Mouse (Mus musculus): ENCODE results near the gene Agbl1.
"Not testable (repeated sequence)": the region's sequence is repeated elsewhere in the genome, so short reads cannot be mapped to it uniquely, and the experiment has no call there.

The Agbl1 gene

DNA sequence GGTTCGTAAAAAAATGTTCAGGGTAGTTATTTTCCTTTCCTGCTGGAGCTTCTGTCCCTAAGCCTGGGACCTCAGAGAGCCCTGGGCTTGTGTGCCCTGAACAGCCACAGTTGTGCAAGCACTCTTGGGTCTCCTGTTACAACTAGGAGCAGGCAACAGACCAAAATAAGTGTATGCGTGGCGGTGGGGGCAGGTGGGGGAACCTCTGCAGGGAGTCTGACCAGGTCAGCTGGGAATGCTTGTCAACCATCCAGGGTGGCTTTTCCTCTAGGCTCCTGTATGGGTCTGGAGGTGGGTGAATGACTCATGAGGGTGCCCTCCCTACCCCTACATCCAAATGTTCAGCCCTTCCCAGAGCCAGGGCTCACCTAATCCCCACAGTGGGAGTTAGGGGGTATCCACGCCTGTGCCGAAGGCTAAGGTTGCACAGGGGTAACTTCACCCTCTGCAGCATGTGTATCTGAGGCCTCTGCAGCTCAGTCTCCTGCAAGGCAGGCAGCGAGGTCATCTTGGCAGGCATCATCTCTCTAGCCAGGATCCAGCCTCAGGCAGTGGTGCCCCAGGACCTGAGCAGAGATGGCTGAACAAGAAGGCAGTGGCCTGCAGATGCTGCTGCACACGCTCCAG lies at the start of gene Agbl1:
TSS of gene Agbl1 (plus strand) at position 577 of the 627 bp plus-strand sequence.
- DNase-seq (ENCODE audit: low read depth, low spot score): no peak

DNA sequence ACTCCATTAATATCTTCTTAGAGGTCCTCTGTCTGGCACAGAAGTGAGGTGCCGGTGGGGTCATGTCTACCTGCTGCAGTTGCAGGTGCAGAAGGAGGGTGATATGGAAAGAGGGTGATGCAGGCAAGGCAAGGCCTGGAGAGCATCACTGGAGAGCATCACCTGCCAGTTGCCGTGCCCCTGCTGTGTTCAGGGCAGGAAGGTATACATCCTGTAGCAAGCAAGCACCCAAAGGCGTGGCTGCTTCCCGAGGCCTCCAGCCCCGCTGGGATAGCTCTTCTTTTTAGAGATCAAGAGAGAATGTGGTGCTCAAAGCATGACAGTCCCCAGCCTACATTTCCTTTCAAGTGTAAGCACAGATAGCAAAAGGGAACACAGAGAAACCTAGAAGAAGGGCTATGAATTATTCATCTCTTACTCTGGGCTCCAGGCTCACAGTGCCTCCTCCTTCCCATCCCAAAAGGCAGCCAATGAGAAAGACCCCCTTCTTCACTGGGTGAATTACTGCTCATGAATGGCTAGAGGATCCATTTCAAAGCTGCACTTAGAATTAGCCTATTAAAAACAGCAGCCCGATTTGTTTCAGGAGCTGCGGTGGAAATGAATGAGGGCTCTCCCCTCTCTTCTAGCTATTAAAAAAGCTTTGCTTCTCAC lies 44.6 kb upstream of the Agbl1 start:
- no peak for DNase-seq (ENCODE audit: low read depth, low spot score)

GRCm38 (mm10) chr7:76185681-76186121 lies 44.0 kb upstream of the Agbl1 start:
- no peak for DNase-seq (ENCODE audit: low read depth, low spot score)

DNA sequence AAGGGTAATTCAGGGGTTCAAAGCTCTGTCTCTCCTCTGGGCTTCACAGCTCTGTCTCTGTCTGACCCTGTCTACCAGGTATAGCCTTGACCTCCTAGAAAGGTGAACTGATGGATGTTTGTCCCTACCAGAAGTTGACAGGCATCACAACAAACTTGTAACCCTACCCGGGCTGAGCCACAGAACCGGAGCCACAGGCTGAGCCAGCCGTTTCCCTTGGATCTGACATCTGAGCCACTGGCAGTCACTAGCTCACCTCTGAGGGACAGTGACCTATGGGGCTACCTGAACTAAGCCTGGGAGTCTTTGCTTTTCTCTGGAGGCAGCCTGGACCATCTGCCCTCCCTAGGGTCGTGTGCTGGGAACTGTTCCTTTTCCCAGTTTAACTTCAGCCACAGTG lies 11.1 kb upstream of the Agbl1 start:
- DNase-seq (ENCODE audit: low read depth, low spot score): no peak

- no peak for DNase-seq (ENCODE audit: low read depth, low spot score)
Observed at GRCm38 (mm10) chr7:76219797-76220469, 9.8 kb upstream of the Agbl1 start.

GRCm38 (mm10) chr7:76222691-76223090 lies 7.0 kb upstream of the Agbl1 start:
- DNase-seq (ENCODE audit: low read depth, low spot score): no peak

GRCm38 (mm10) chr7:76228881-76229280 lies 806 bp upstream of the Agbl1 start:
- no peak for DNase-seq (ENCODE audit: low read depth, low spot score)

- no peak for DNase-seq (ENCODE audit: low read depth, low spot score)
Observed at GRCm38 (mm10) chr7:76234321-76234720, 4.6 kb downstream of the Agbl1 start.

DNA sequence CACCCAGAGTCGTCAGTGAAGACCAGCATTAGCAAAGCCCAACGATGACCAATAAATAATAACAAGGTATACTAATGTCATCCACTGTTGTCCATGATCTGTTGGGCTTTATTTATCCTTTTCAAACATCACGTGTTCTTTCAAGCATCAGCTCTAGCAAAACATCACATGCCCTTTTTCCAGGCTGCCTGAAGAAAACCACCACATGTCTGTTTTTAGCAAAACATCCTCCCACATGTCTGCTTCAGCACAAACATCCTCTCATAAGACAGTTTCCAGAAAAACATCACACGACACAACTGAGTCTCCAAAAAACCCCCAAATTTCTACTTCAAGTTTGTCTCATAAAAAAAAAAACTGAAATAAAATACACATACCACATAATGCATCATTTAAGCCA lies 7.8 kb downstream of the Agbl1 start:
- no peak for DNase-seq (ENCODE audit: low read depth, low spot score)

GRCm38 (mm10) chr7:76244839-76245238 lies 15.2 kb downstream of the Agbl1 start:
- not testable (repeated sequence) for DNase-seq (ENCODE audit: low read depth, low spot score)

DNA sequence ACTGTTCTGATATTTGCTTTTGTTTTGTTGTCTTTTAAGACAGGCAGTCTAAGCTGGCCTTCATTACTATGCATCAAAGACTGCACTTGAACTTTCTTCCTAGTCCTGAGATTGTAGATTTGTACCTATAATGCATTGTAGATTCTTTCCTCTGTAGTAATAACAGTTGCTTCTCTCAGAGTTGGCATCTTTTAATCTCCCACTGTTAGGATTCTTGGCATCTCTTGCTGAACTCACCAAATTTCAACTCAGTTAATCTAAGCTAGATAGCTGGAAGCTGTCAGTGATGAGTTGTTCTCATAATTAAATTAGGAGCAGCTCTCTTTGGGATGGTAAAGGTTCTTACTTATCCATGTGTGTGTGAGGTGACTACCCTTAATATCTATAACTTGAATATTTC lies 45.4 kb downstream of the Agbl1 start:
- DNase-seq (ENCODE audit: low read depth, low spot score): no peak

GRCm38 (mm10) chr7:76282831-76283230 lies 53.1 kb downstream of the Agbl1 start:
- no peak for DNase-seq (ENCODE audit: low read depth, low spot score)

- DNase-seq (ENCODE audit: low read depth, low spot score): no peak
Observed at GRCm38 (mm10) chr7:76287531-76287930, 57.8 kb downstream of the Agbl1 start.

DNA sequence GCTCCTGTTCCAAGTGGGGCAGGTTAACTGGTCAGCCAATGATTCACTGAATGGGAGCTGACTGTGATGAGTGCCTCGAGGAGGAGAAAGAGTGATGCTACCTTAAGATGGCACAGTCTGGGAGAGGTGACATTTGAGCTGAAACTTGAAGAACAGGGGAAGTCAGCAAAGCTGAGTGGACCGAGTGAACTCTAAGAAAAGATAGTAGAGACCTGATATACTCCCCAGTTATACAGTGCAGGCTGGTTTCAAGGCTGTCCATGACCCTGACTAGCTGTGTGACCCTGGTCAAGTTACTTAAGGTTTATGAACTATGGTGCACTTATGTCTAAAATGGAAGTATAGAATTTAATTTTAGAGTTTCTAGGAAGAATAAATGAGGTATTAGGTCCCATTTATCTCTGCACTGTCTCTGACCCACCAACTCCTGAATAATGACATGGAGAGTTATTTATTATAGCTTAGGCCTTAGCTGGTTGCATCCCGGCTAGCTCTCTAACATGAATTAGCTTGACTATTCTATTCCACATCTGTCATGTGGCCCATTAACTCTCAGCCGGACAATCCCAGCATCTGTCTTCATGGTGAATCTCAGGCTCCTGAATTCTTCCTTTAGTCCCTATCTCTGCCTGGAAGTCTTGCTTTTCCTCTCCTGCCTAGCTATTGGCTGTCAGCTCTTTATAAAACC lies 92.3 kb downstream of the Agbl1 start:
- DNase-seq (ENCODE audit: low read depth, low spot score): no peak

- DNase-seq (ENCODE audit: low read depth, low spot score): no peak
Observed at GRCm38 (mm10) chr7:76326091-76326490, 96.4 kb downstream of the Agbl1 start.

- no peak for DNase-seq (ENCODE audit: low read depth, low spot score)
Observed at GRCm38 (mm10) chr7:76339308-76339707, 109.6 kb downstream of the Agbl1 start.

DNA sequence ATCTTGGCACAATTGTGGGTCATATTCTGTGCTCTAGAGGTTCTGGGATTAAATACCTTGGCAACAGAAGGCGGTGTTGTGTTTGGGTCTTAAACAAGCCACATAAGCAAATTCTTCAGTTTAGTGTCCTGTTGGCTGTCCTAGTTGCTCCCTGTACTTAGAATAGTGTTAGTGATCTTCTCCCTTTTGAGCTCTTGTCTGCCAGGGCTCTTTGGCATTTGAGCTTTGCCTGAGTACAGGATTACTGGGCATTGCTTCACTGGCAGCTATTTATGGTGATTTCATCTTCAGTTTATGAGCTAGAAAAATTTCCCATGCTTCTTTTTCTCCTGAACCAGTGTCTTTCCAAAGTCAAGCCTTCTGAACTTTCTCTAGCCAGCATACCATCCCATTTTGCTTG lies 111.9 kb downstream of the Agbl1 start:
- no peak for DNase-seq (ENCODE audit: low read depth, low spot score)

- DNase-seq (ENCODE audit: low read depth, low spot score): peak; percentile 19
Observed at GRCm38 (mm10) chr7:76353469-76353868, 123.8 kb downstream of the Agbl1 start.

DNA sequence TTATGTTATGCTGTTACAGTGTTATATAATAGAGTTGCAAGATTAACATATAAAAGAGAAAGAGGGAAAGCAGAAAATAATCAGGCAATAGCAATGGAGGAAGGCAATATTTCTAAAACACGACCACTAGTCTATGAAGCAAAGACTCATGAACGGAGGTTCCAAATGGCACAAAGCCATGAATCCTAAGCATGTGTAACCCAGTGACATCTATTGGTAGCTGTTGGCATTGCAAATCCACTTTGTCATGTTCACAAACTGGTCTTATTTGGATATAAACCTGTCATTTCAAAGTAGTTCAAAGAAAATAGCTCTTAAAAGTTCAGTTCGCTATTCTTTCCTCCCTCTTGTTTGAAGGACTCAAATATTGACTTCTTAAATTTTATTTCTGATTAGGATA lies 124.8 kb downstream of the Agbl1 start:
- DNase-seq (ENCODE audit: low read depth, low spot score): peak; percentile 32

GRCm38 (mm10) chr7:76371269-76371668 lies 141.6 kb downstream of the Agbl1 start:
- DNase-seq (ENCODE audit: low read depth, low spot score): no peak

GRCm38 (mm10) chr7:76379493-76379892 lies 149.8 kb downstream of the Agbl1 start:
- DNase-seq (ENCODE audit: low read depth, low spot score): no peak

DNA sequence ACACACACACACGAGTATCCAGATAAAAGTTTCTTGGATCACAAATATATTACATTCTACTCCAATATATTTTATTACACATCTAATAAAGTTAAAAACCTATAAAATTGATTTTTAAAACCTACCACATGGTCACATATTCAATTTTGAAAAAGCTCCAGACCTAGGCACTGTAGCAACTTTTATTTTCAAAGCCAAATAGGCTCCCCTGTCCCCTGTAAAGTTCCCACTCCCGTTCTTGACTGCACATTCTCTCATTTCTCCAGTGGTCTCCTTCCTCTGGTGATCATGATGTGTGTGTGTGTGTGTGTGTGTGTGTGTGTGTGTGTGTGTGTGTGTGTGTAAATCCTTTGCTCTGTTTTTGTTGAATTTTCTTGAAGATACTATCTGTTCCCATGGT lies 152.3 kb downstream of the Agbl1 start:
- no peak for DNase-seq (ENCODE audit: low read depth, low spot score)
